Mouse (Mus musculus) liver, embryonic 14.5 days (tissue): ENCODE measurements around the gene Atp6v1g2.

Source experiments
- CTCF ChIP-seq: IDR thresholded peaks from 2 replicates; pipeline ENCODE4 v1.5.1; 2016; ENCODE audit warnings: antibody characterized with exemption, low read depth, control low read depth
- EP300 ChIP-seq: IDR thresholded peaks from 2 replicates; pipeline ENCODE4 v1.6.1; 2016; ENCODE audit warnings: antibody characterized with exemption, low read depth

DNA sequence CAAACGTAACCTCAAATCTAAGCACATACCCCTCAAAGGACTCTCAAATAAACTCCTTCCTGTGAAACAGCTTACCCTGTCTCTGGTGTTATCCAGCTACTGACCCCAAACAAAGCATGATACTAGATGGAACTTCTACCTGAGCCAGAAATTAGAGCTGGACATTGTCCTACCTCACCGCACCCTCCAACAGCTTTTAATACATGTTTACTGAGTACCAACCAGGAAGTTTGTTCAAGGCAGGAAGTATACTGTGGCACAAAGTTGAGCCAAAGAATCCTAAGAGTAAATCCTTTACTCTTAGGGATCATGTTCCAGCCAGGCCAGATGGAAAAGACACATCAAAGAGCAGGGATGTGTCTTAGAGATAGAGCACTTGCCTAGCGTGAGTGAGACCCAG lies 22.9 kb upstream of the Atp6v1g2 start:
- TF ChIP-seq CTCF = no peak
- TF ChIP-seq EP300 = no peak
